Mouse (Mus musculus): Measurements from ENCODE around the gene Loxl4. TPM values are rescaled to one million over a fixed set of nuclear protein-coding genes. Genes with fewer than 3 reads are reported as not detected.

Gene Loxl4
- polyA plus RNA-seq, 1 experiment from 2014 or later: 0.18 TPM

DNA sequence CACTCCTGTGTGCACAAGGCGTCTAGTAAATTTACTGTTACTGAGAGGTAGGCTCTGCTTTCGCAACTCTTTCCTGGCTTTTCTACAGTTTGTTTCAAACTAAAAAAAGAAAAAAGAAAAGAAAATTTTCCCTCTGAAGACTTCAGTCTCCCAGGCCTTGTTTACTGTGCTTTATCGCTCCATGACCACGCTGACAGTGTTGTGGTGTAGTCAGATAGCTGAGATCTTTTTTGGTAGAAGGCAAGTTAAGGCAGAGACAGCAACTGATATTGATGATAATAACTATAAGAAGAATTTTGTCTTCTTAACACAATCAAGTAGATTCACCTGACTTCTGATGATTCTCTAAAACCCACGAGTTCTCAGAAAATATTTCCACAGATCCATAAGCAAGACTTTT lies 28.9 kb downstream of the Loxl4 start:
- Histone ChIP-seq H3K36me3 (peaks cover 4% of the 10 kb centered on the region; the same call in 1 of the 2 replicates), H3K9ac (replicated peaks) (no peak overlapping the region), H3K4me3 (no peak overlapping the region), H3K9me3 (no peaks in the 10 kb centered on the region), H3K4me1 (peaks cover 8% of the 10 kb centered on the region; the same call in 1 of the 2 replicates), H3K4me2 (replicated peaks) (no peak overlapping the region), H3K27ac (replicated peaks) (no peak overlapping the region), H3K27me3 (no peaks in the 10 kb centered on the region)
- ATAC-seq (replicated peaks): no peak
- WGBS: 94% methylated on average over 5 of the region's 5 CpGs

DNA sequence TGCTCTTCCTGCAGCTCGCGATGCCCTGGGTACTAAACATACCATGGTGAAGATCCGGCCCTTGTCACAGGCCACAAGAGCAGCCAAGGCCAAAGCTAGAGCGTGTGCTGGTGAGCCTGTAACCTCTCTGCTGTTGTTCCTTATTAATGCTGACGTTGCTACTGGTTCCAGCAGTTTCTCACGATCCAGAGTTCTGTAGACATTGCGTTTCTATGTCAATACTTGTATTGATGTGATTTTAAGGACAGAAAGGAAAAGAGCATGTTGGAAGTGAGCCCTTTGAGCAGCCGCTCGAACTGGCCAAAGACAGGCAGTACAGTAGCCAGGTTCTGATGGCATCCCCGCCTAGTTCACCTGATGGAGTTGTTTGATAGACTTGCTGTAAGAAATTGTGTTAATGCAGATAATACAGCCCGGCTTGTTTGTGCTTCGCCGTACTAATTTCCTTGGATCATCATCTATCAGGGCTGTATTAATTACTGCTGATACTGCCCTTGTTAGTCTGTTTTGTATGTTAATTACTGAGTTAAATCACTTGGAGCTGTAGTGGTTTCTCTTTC lies 29.7 kb downstream of the Loxl4 start:
- ATAC-seq (replicated peaks): no peak
- no peak overlapping the region for H3K4me3 ChIP-seq
- WGBS: 82% methylated on average over 13 of the region's 13 CpGs
- no peak overlapping the region for H3K9ac ChIP-seq (replicated peaks)
- no peak overlapping the region for H3K4me2 ChIP-seq (replicated peaks)
- H3K36me3 ChIP-seq: peaks cover 4% of the 10 kb centered on the region; the same call in 1 of the 2 replicates
- no peak overlapping the region for H3K27ac ChIP-seq (replicated peaks)
- H3K4me1 ChIP-seq: peaks cover under 1% of the 10 kb centered on the region; the same call in 1 of the 2 replicates
- H3K9me3 ChIP-seq: no peaks in the 10 kb centered on the region
- H3K27me3 ChIP-seq: no peaks in the 10 kb centered on the region

GRCm38 (mm10) chr19:42580701-42581100 lies 31.9 kb downstream of the Loxl4 start:
- Histone ChIP-seq H3K9ac (replicated peaks) (no peak overlapping the region), H3K27me3 (no peaks in the 10 kb centered on the region), H3K4me1 (no peaks in the 10 kb centered on the region), H3K9me3 (no peaks in the 10 kb centered on the region), H3K36me3 (peaks cover 4% of the 10 kb centered on the region; the same call in 1 of the 2 replicates), H3K4me3 (no peak overlapping the region), H3K4me2 (replicated peaks) (no peak overlapping the region), H3K27ac (replicated peaks) (no peak overlapping the region)
- no peak for ATAC-seq (replicated peaks)
- WGBS: 59% methylated on average over 4 of the region's 4 CpGs

DNA sequence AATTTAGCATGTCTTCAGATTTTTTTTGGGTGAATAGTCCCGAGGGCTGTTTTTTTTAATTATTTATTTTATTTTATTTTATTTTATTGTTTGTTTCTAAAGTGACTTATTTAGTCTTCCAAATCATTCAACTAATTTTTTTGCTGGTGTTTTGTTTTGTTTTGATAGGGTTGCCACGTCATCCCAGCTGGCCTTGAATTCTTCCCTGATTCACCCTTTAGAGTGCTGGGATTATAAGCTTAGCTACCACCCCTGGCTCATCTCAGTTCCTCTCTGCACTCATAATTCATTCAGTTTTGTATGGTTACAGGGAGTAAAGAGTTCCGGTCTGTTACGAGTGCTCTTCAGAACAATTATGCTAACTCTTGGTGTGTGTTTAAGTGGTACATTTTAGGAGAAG lies 34.0 kb downstream of the Loxl4 start:
- 82% methylated on average over 4 of the region's 4 CpGs for WGBS
- no peak for ATAC-seq (replicated peaks)
- no peak overlapping the region for H3K27ac ChIP-seq (replicated peaks)
- no peaks in the 10 kb centered on the region for H3K9me3 ChIP-seq
- no peak overlapping the region for H3K4me3 ChIP-seq
- no peaks in the 10 kb centered on the region for H3K4me1 ChIP-seq
- no peak overlapping the region for H3K9ac ChIP-seq (replicated peaks)
- no peak overlapping the region for H3K4me2 ChIP-seq (replicated peaks)
- H3K27me3 ChIP-seq: no peaks in the 10 kb centered on the region
- peaks cover 3% of the 10 kb centered on the region; the same call in 1 of the 2 replicates for H3K36me3 ChIP-seq

DNA sequence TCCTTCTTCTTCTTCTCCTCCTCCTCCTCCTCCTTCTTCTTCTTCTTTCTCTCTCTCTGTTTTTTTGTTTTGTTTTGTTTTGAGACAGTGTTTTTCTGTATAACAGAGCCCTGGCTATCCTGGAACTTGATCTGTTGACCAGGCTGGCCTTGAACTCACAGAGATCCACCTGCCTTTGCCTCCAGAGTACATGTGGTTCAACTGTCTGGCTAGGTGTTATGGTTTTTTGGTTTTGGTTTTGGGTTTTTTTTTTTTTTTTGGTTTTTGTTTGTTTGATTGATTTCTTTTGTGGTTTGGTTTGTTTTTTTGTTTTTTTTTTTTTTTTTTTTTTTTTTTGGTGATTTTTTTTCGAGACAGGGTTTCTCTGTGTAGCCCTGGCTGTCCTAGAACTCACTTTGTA lies 35.8 kb downstream of the Loxl4 start:
- Histone ChIP-seq H3K36me3 (no peaks in the 10 kb centered on the region), H3K27me3 (no peaks in the 10 kb centered on the region), H3K4me2 (replicated peaks) (no peak overlapping the region), H3K9ac (replicated peaks) (no peak overlapping the region), H3K9me3 (no peaks in the 10 kb centered on the region), H3K4me1 (no peaks in the 10 kb centered on the region), H3K27ac (replicated peaks) (no peak overlapping the region), H3K4me3 (no peak overlapping the region)
- ATAC-seq (replicated peaks): no peak
- 89% methylated on average over 1 of the region's 1 CpGs for WGBS

GRCm38 (mm10) chr19:42575317-42575716 lies 37.3 kb downstream of the Loxl4 start:
- Histone ChIP-seq H3K27me3 (no peaks in the 10 kb centered on the region), H3K4me1 (0 out of 2 replicates have a peak, but pooled peaks cover 5% of the 10 kb centered on the region), H3K4me3 (no peak overlapping the region), H3K9ac (replicated peaks) (no peak overlapping the region), H3K4me2 (replicated peaks) (no peak overlapping the region), H3K36me3 (no peaks in the 10 kb centered on the region), H3K9me3 (no peaks in the 10 kb centered on the region), H3K27ac (replicated peaks) (no peak overlapping the region)
- ATAC-seq (replicated peaks): no peak
- 96% methylated on average over 2 of the region's 2 CpGs for WGBS

- Histone ChIP-seq H3K4me1 (0 out of 2 replicates have a peak, but pooled peaks cover 5% of the 10 kb centered on the region), H3K9ac (replicated peaks) (no peak overlapping the region), H3K9me3 (no peaks in the 10 kb centered on the region), H3K4me2 (replicated peaks) (no peak overlapping the region), H3K4me3 (no peak overlapping the region), H3K36me3 (no peaks in the 10 kb centered on the region), H3K27me3 (no peaks in the 10 kb centered on the region), H3K27ac (replicated peaks) (no peak overlapping the region)
- WGBS: 73% methylated on average over 4 of the region's 4 CpGs
- ATAC-seq (replicated peaks): no peak
Measured at GRCm38 (mm10) chr19:42571291-42571690, 41.3 kb downstream of the Loxl4 start.

DNA sequence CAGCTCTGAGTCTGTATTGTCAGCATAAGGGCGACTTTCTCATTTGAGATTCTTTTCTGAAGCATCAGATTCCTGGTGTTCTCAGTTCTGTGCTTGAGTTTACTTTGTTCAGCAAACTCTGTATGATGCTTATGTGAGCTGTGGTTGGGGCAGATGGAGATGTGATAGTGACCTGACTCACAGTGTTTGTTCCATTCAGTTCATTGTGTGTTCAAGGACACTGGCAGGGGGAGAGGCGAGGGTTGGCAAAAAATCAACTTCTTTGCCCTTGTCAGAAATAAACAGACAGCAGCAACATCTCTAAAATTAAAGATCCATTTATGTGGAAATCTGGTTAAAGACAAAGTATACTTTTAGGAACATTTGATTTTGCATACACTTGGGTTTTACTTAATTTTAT lies 43.5 kb downstream of the Loxl4 start:
- H3K27ac ChIP-seq (replicated peaks): no peak overlapping the region
- H3K36me3 ChIP-seq: no peaks in the 10 kb centered on the region
- no peak overlapping the region for H3K4me2 ChIP-seq (replicated peaks)
- no peak for ATAC-seq (replicated peaks)
- 59% methylated on average over 2 of the region's 2 CpGs for WGBS
- H3K27me3 ChIP-seq: no peaks in the 10 kb centered on the region
- H3K4me3 ChIP-seq: no peak overlapping the region
- H3K9ac ChIP-seq (replicated peaks): no peak overlapping the region
- H3K9me3 ChIP-seq: no peaks in the 10 kb centered on the region
- 0 out of 2 replicates have a peak, but pooled peaks cover 5% of the 10 kb centered on the region for H3K4me1 ChIP-seq

DNA sequence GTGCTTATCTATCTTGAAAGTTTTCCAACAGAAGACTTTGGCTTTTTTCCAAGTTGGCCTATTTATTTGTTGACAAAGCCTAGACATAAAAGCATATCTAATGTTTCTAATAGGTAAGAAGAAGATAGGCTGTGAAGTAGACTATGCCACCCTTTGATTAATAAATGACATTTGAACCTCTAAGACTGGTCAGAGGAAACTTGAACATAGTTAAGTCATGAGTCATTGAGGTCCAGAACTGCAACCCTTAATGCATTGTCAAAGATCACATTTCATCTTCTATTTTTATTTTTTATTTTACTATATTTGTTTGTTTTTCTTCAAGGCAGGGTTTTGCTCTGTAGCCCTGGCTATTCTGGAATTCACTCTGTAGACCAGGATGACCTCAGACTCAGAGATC lies 45.6 kb downstream of the Loxl4 start:
- Histone ChIP-seq H3K27me3 (no peaks in the 10 kb centered on the region), H3K27ac (replicated peaks) (no peak overlapping the region), H3K4me1 (0 out of 2 replicates have a peak, but pooled peaks cover 5% of the 10 kb centered on the region), H3K9ac (replicated peaks) (no peak overlapping the region), H3K4me3 (no peak overlapping the region), H3K4me2 (replicated peaks) (no peak overlapping the region), H3K9me3 (no peaks in the 10 kb centered on the region), H3K36me3 (0 out of 2 replicates have a peak, but pooled peaks cover 6% of the 10 kb centered on the region)
- ATAC-seq (replicated peaks): no peak

GRCm38 (mm10) chr19:42566283-42567019 lies 46.2 kb downstream of the Loxl4 start:
- no peak overlapping the region for H3K4me3 ChIP-seq
- H3K4me2 ChIP-seq (replicated peaks): no peak overlapping the region
- H3K27ac ChIP-seq (replicated peaks): no peak overlapping the region
- H3K9ac ChIP-seq (replicated peaks): no peak overlapping the region
- H3K4me1 ChIP-seq: 0 out of 2 replicates have a peak, but pooled peaks cover 5% of the 10 kb centered on the region
- ATAC-seq (replicated peaks): no peak
- H3K9me3 ChIP-seq: no peaks in the 10 kb centered on the region
- H3K36me3 ChIP-seq: 0 out of 2 replicates have a peak, but pooled peaks cover 6% of the 10 kb centered on the region
- WGBS: 98% methylated on average over 4 of the region's 4 CpGs
- H3K27me3 ChIP-seq: no peaks in the 10 kb centered on the region

- Histone ChIP-seq H3K9ac (replicated peaks) (no peak overlapping the region), H3K9me3 (no peaks in the 10 kb centered on the region), H3K4me3 (no peak overlapping the region), H3K27me3 (no peaks in the 10 kb centered on the region), H3K27ac (replicated peaks) (no peak overlapping the region), H3K36me3 (0 out of 2 replicates have a peak, but pooled peaks cover 6% of the 10 kb centered on the region), H3K4me1 (no peaks in the 10 kb centered on the region), H3K4me2 (replicated peaks) (no peak overlapping the region)
- no peak for ATAC-seq (replicated peaks)
- WGBS: 88% methylated on average over 3 of the region's 3 CpGs
Measured at GRCm38 (mm10) chr19:42563726-42564270, 48.8 kb downstream of the Loxl4 start.

DNA sequence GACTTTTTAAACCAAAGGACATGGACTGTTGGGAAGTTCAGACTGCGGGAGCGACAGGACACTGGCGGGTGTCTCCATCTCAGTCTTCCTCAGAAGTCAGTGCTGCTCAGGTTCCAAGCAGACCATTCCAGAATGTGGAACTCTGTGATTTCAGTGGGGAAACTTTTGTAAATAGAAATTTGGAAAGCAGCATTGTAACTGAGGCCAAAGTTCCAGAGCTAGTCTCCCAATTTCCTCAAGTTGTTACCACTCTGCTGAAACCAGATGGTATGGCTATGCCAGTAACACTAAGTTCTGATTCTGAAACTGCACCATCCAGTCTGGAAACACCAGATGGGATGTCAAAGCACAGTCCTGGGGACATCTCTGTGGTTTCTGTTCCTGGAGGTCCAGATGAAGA lies 49.6 kb downstream of the Loxl4 start:
- WGBS: 96% methylated on average over 3 of the region's 3 CpGs
- Histone ChIP-seq H3K9me3 (no peaks in the 10 kb centered on the region), H3K4me2 (replicated peaks) (no peak overlapping the region), H3K27me3 (no peaks in the 10 kb centered on the region), H3K36me3 (0 out of 2 replicates have a peak, but pooled peaks cover 6% of the 10 kb centered on the region), H3K9ac (replicated peaks) (no peak overlapping the region), H3K4me3 (no peak overlapping the region), H3K4me1 (no peaks in the 10 kb centered on the region), H3K27ac (replicated peaks) (no peak overlapping the region)
- no peak for ATAC-seq (replicated peaks)
